Mouse (Mus musculus) embryonic facial prominence, embryonic 14.5 days (tissue): ENCODE results near the gene Trmt5. TPM values are rescaled to one million over a fixed set of nuclear protein-coding genes. Genes with fewer than 3 reads are reported as not detected.

Experiments
- polyA plus RNA-seq: library from polyadenylated mRNA; unstranded; fragments of >200 nt; fragmentation: Nextera tagmentation; extraction: Ambion mirVana; gene quantifications from 2 replicates; pipeline ENCODE4 v1.2.1, GENCODE M21; 2014

Gene Trmt5
- polyA plus RNA-seq, 1 experiment from 2014 or later = 15.4 TPM

Other genes starting within 250 kb of the Trmt5 start
- 46.5 and 53.9 TPM in 2 replicates for gene Six1, start 232.8 kb downstream of the Trmt5 start, polyA plus RNA-seq
- gene Six4, start 173.3 kb downstream of the Trmt5 start, polyA plus RNA-seq = 6.3 and 7.0 TPM in 2 replicates
- gene Mnat1, start 163.0 kb downstream of the Trmt5 start, polyA plus RNA-seq = 38.2 and 41.7 TPM in 2 replicates
- 13.3 and 13.4 TPM in 2 replicates for gene Slc38a6, start 69 bp upstream of the Trmt5 start, polyA plus RNA-seq